Mouse (Mus musculus) CD4-positive, CD25-positive, alpha-beta regulatory T cell (primary cell): ENCODE results near the gene Pim2. TPM values are rescaled to one million over a fixed set of nuclear protein-coding genes. Genes with fewer than 3 reads are reported as not detected.

Experiments used
- polyA plus RNA-seq: library from polyadenylated mRNA; unstranded; fragments of 100-300 nt; shearing (Covaris generic); gene quantifications from one replicate; pipeline ENCODE4 v1.2.1, GENCODE M21; 2017

Pim2 gene
- 50.5 TPM for polyA plus RNA-seq

GRCm38 (mm10) chrX:7878007-7878419 is at the start of gene Pim2:
Gene Pim2 (plus strand): TSS chrX:7878262.

GRCm38 (mm10) chrX:7841163-7842162 is 36.6 kb upstream of the Pim2 start, which contains the start of gene Otud5:
Gene Otud5 (plus strand): TSS chrX:7841364.

GRCm38 (mm10) chrX:7883841-7884567 is 5.9 kb downstream of the Pim2 start, which contains the start of gene Slc35a2:
Gene Slc35a2 (plus strand): TSS chrX:7884028.

GRCm38 (mm10) chrX:7898880-7899874 is 21.1 kb downstream of the Pim2 start, which contains the start of the genes Pqbp1 and Timm17b:
Gene Pqbp1 (minus strand): TSS chrX:7899269.
Gene Timm17b (plus strand): TSS chrX:7899357.

GRCm38 (mm10) chrX:7907735-7908134 is 29.7 kb downstream of the Pim2 start, which contains the start of gene Gm10491:
Gene Gm10491 (minus strand): TSS chrX:7907835.

GRCm38 (mm10) chrX:7909242-7909641 is 31.2 kb downstream of the Pim2 start, which contains the start of gene Gm10490:
Gene Gm10490 (plus strand): TSS chrX:7909542.

GRCm38 (mm10) chrX:7919601-7920383 is 41.7 kb downstream of the Pim2 start, which contains the start of gene Pcsk1n:
Gene Pcsk1n (plus strand): TSS chrX:7919822.

GRCm38 (mm10) chrX:7928270-7928790 is 50.3 kb downstream of the Pim2 start, which contains the start of gene Eras:
Gene Eras (minus strand): TSS chrX:7928607.

Other genes with a start within 250 kb of the Pim2 start
- gene Syp, start 239.8 kb upstream of the Pim2 start, polyA plus RNA-seq = 20.3 TPM
- 38.5 TPM for gene Prickle3, start 221.0 kb upstream of the Pim2 start, polyA plus RNA-seq
- 109 TPM for gene Plp2, start 206.9 kb upstream of the Pim2 start, polyA plus RNA-seq
- not detected for gene Magix, start 197.0 kb upstream of the Pim2 start, polyA plus RNA-seq
- gene Gpkow, start 181.1 kb upstream of the Pim2 start, polyA plus RNA-seq = 65.3 TPM
- gene Wdr45, start 163.9 kb upstream of the Pim2 start, polyA plus RNA-seq = 77.9 TPM
- 0.45 TPM for gene Gm45208, start 156.0 kb upstream of the Pim2 start, polyA plus RNA-seq
- 26.2 TPM for gene Praf2, start 149.8 kb upstream of the Pim2 start, polyA plus RNA-seq
- not detected for gene Ccdc120, start 127.4 kb upstream of the Pim2 start, polyA plus RNA-seq
- 31.1 TPM for gene Tfe3, start 115.7 kb upstream of the Pim2 start, polyA plus RNA-seq
- gene Gripap1, start 88.5 kb upstream of the Pim2 start, polyA plus RNA-seq = 117 TPM
- gene Kcnd1, start 56.0 kb upstream of the Pim2 start, polyA plus RNA-seq = 0.73 TPM
- gene Otud5, start 36.9 kb upstream of the Pim2 start, polyA plus RNA-seq = 221 TPM
- 35.8 TPM for gene Slc35a2, start 5.8 kb downstream of the Pim2 start, polyA plus RNA-seq
- 136 TPM for gene Pqbp1, start 21.0 kb downstream of the Pim2 start, polyA plus RNA-seq
- 122 TPM for gene Timm17b, start 21.1 kb downstream of the Pim2 start, polyA plus RNA-seq
- not detected for gene Gm10491, start 29.6 kb downstream of the Pim2 start, polyA plus RNA-seq
- gene Gm10490, start 31.3 kb downstream of the Pim2 start, polyA plus RNA-seq = not detected
- gene Pcsk1n, start 41.6 kb downstream of the Pim2 start, polyA plus RNA-seq = not detected
- gene Eras, start 50.3 kb downstream of the Pim2 start, polyA plus RNA-seq = not detected
- 15.6 TPM for gene Hdac6, start 69.6 kb downstream of the Pim2 start, polyA plus RNA-seq
- 58.7 TPM for gene Gata1, start 99.8 kb downstream of the Pim2 start, polyA plus RNA-seq
- not detected for gene Glod5, start 140.2 kb downstream of the Pim2 start, polyA plus RNA-seq
- 28.1 TPM for gene Suv39h1, start 196.5 kb downstream of the Pim2 start, polyA plus RNA-seq
- 97.9 TPM for gene Was, start 212.2 kb downstream of the Pim2 start, polyA plus RNA-seq